Mouse (Mus musculus) intestine, postnatal 0 days (tissue): ENCODE results near the gene Hnf4a. TPM values are rescaled to one million over a fixed set of nuclear protein-coding genes. Genes with fewer than 3 reads are reported as not detected.

Experiments
- ATAC-seq: fragments of 200-750 bp; cut with Nextera tagmentation; 2 replicates; pipeline ENCODE4 v1.8.0; 2017; ENCODE audit warnings: mild to moderate bottlenecking, moderate TSS enrichment, moderate library complexity
- H3K27ac ChIP-seq: fragments of 300-500 bp; sonication (generic); 2 replicates; pipeline ENCODE4 v1.5.1; 2014; ENCODE audit warnings: mild to moderate bottlenecking, low read depth, low read length, moderate library complexity
- H3K27me3 ChIP-seq: fragments of 300-500 bp; sonication (generic); replicated peaks from 2 replicates; pipeline ENCODE4 v1.6.1; 2014; ENCODE audit warnings: low read length, mixed read lengths; ENCODE audit not compliant: control insufficient read depth, insufficient read depth
- H3K36me3 ChIP-seq: fragments of 300-500 bp; sonication (generic); 2 replicates; pipeline ENCODE4 v1.6.1; 2014; ENCODE audit warnings: mild to moderate bottlenecking, moderate library complexity; ENCODE audit not compliant: control insufficient read depth, insufficient read depth
- H3K4me1 ChIP-seq: fragments of 300-500 bp; sonication (generic); replicated peaks from 2 replicates; pipeline ENCODE4 v1.6.1; 2014; ENCODE audit warnings: antibody characterized with exemption, low read length, mixed read lengths; ENCODE audit not compliant: control insufficient read depth, insufficient read depth
- H3K4me2 ChIP-seq: fragments of 300-500 bp; sonication (generic); replicated peaks from 2 replicates; pipeline ENCODE4 v1.6.1; 2014; ENCODE audit warnings: low read depth, mild to moderate bottlenecking, moderate library complexity
- H3K4me3 ChIP-seq: fragments of 300-500 bp; sonication (generic); 2 replicates; pipeline ENCODE4 v1.5.1; 2014; ENCODE audit warnings: low read depth, low read length
- H3K9ac ChIP-seq: fragments of 300-500 bp; sonication (generic); 2 replicates; pipeline ENCODE4 v1.6.1; 2014; ENCODE audit warnings: mild to moderate bottlenecking, low read depth, low read length
- H3K9me3 ChIP-seq: fragments of 300-500 bp; sonication (generic); 2 replicates; pipeline ENCODE4 v1.6.1; 2016; ENCODE audit warnings: mixed run types; ENCODE audit not compliant: control insufficient read depth
- CTCF ChIP-seq: sonication (generic); IDR thresholded peaks from 2 replicates; pipeline ENCODE4 v1.5.1; 2016; ENCODE audit warnings: low read depth, mild to moderate bottlenecking, control low read depth, antibody characterized with exemption, moderate library complexity
- WGBS: fragments of 180-500 bp; shearing (Covaris S2); extraction: QIAGEN DNeasy Blood & Tissue Kit; methylation state at CpG from one replicate; pipeline ENCODE4 v1.1.7; 2014; 5-methylcytosine and 5-hydroxymethylcytosine counted together
- polyA plus RNA-seq: library from polyadenylated mRNA; unstranded; fragments of >200 nt; fragmentation: Nextera tagmentation; extraction: Ambion mirVana; gene quantifications from 2 replicates; pipeline ENCODE4 v1.2.1, GENCODE M21; 2015

Gene Hnf4a
- polyA plus RNA-seq, 1 experiment from 2014 or later: 50.8 TPM

DNA sequence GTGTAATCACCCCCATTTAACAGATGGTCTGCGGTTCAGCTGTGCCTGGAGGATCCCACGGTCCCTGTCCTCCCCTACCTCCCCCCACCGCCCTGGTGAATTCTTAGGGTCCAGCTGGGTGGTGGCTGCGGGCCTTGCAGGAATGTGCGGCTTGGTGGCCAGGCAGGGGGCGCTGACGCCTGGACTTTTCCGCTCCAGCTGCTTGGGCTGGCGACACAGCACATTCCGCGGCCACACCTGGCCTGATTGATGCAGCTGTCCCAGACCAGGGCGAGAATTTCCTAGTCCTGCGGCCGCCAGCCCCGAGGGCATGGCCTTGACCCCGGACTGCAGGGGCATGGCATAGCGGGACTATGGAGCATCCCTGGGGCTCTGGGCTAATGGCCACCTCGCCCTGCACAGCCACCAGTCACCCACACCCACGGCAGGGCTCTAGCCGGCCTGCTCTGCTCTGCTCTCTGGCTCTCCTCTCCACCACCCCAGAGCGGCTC lies 25.0 kb upstream of the Hnf4a start:
- H3K27me3 ChIP-seq: no peaks in the 10 kb centered on the region
- H3K27ac ChIP-seq: no peak overlapping the region
- H3K36me3 ChIP-seq: no peaks in the 10 kb centered on the region
- 0 out of 2 replicates have a peak overlapping the region, but pooled peaks have one; percentile 7 for H3K4me3 ChIP-seq
- TF ChIP-seq CTCF: peak; percentile 66
- no peaks in the 10 kb centered on the region for H3K9me3 ChIP-seq
- no peak overlapping the region for H3K9ac ChIP-seq
- WGBS: 2% methylated on average over 21 of the region's 21 CpGs
- peak; percentile 55 for ATAC-seq
- peak overlapping the region; percentile 52 for H3K4me2 ChIP-seq
- peaks cover 4% of the 10 kb centered on the region for H3K4me1 ChIP-seq

DNA sequence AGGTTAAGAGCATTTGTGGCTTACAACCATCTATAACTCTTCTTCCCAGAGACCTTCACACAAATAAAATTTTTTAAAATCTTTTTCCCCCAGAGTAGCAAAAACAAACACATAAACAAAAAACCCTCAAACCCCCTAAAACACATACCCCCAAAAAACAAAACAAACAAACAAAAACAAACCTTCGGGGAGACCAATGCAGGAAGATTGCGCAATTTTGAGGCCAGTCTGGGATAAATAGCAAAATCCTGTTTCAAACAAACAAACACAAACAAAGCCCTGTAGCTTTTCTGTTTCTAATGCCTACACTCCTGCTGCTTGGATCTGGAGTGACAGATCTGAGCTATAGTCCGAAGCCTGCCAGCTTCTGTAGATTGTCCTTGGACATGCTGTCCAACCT lies 19.2 kb upstream of the Hnf4a start:
- Histone ChIP-seq H3K27me3 (no peaks in the 10 kb centered on the region), H3K27ac (no peak overlapping the region), H3K36me3 (no peaks in the 10 kb centered on the region), H3K9ac (no peak overlapping the region), H3K4me1 (no peaks in the 10 kb centered on the region), H3K4me3 (no peak overlapping the region), H3K4me2 (no peak overlapping the region), H3K9me3 (no peaks in the 10 kb centered on the region)
- no peak for TF ChIP-seq CTCF
- 79% methylated on average over 3 of the region's 3 CpGs for WGBS
- no peak for ATAC-seq

DNA sequence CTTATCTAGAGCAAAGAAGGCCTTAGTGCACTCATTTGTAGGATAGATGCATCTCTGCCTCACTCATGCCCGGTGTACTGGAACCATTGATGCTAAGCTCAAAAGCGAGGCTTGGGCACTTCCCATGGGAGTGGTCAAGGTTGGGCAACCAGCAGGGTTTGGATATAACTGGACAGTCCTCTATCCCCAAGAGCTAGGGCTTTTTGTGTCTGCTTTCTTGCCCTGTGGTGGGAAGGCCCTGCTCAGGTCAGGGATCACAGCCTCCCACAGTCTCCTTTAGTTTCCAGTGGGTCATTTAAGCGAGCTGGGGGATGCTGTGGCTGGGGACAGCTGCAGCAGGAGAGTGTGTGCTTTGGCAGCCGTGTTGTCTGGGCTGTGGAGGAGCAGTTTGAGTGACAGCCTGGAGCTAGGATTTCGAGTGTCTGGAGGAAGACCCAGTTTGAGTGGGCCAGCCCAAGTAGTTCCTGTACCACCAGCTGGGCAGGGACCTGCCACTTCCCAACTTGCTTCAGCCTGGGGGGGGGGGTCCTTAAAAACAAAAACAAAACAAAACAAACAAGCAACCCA lies 16.8 kb upstream of the Hnf4a start:
- Histone ChIP-seq H3K4me2 (no peak overlapping the region), H3K27me3 (no peaks in the 10 kb centered on the region), H3K9me3 (no peaks in the 10 kb centered on the region), H3K9ac (no peak overlapping the region), H3K27ac (no peak overlapping the region), H3K4me1 (no peaks in the 10 kb centered on the region), H3K4me3 (no peak overlapping the region), H3K36me3 (no peaks in the 10 kb centered on the region)
- TF ChIP-seq CTCF: no peak
- no peak for ATAC-seq
- 69% methylated on average over 5 of the region's 5 CpGs for WGBS

GRCm38 (mm10) chr2:163490656-163491055 lies 16.0 kb upstream of the Hnf4a start:
- no peak for TF ChIP-seq CTCF
- Histone ChIP-seq H3K9me3 (no peaks in the 10 kb centered on the region), H3K27me3 (no peaks in the 10 kb centered on the region), H3K9ac (no peak overlapping the region), H3K4me1 (no peaks in the 10 kb centered on the region), H3K36me3 (no peaks in the 10 kb centered on the region; the same call in 1 of the 2 replicates), H3K4me3 (no peak overlapping the region), H3K4me2 (no peak overlapping the region), H3K27ac (no peak overlapping the region)
- WGBS: 87% methylated on average over 17 of the region's 17 CpGs
- no peak for ATAC-seq

DNA sequence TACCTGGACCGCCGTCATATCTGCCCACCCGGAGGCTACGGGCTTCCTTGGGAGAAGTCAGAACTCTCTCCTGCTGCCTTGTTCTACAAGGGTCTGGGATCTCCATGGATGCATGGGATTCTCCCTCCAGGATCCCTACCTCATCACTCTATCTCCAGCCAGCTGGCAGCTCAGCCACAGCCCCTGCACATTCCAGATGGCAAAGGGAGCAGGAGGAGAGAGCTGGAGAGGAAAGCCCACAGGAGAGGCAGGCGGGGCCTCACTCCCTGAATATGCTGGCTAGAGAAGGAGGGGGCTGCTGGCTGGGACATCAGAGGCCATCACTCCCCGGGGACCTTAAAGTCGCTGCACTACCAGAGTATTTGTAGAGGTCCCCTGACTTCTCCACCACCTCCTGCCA lies 15.3 kb upstream of the Hnf4a start:
- no peak overlapping the region for H3K9ac ChIP-seq
- no peak overlapping the region for H3K4me3 ChIP-seq
- 61% methylated on average over 7 of the region's 7 CpGs for WGBS
- ATAC-seq: no peak
- TF ChIP-seq CTCF: no peak
- H3K36me3 ChIP-seq: no peaks in the 10 kb centered on the region; the same call in 1 of the 2 replicates
- no peaks in the 10 kb centered on the region for H3K4me1 ChIP-seq
- no peaks in the 10 kb centered on the region for H3K9me3 ChIP-seq
- H3K27me3 ChIP-seq: no peaks in the 10 kb centered on the region
- H3K27ac ChIP-seq: no peak overlapping the region
- no peak overlapping the region for H3K4me2 ChIP-seq

DNA sequence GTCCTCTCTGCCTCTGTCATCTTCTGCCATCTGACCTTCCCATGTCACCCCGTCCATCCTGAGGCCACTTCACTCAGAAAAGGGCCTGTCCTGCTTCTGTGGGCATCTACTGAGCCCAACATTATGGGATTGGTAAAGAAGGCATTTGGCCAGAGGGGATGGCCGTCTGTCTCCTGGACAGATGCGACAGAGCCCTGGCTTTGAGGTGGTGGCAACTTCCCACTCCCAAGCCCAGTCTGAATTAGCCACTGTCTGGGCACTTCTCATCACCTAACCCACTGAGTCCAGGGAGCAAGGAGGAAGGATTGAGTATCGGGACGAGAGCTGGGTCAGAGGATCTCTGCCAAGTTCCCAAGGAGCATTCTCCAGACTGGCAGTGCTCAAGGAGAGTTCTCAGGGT lies 14.6 kb upstream of the Hnf4a start, which contains the start of gene R3hdml:
R3hdml (plus strand) TSS at position 301 of the 400 bp plus-strand sequence.
- Histone ChIP-seq H3K4me2 (no peak within 1 kb of the TSS), H3K27ac (no peak within 1 kb of the TSS), H3K4me1 (no peaks in the 10 kb centered on the region), H3K27me3 (no peaks in the 10 kb centered on the region), H3K9ac (no peak within 1 kb of the TSS), H3K4me3 (no peak within 1 kb of the TSS), H3K36me3 (no peaks in the 10 kb centered on the region; the same call in 1 of the 2 replicates), H3K9me3 (no peaks in the 10 kb centered on the region)
- 87% methylated on average over 5 of the region's 5 CpGs for WGBS
- 0 out of 2 replicates have a peak, but pooled peaks have one; percentile 17 for ATAC-seq
- no peak for TF ChIP-seq CTCF

- no peak overlapping the region for H3K9ac ChIP-seq
- 48% methylated on average over 5 of the region's 5 CpGs for WGBS
- TF ChIP-seq CTCF: no peak
- H3K4me2 ChIP-seq: no peak overlapping the region
- H3K27me3 ChIP-seq: no peaks in the 10 kb centered on the region
- H3K36me3 ChIP-seq: no peaks in the 10 kb centered on the region; the same call in 1 of the 2 replicates
- H3K9me3 ChIP-seq: no peaks in the 10 kb centered on the region
- H3K4me3 ChIP-seq: no peak overlapping the region
- no peaks in the 10 kb centered on the region for H3K4me1 ChIP-seq
- ATAC-seq: no peak
- H3K27ac ChIP-seq: no peak overlapping the region
Observed at GRCm38 (mm10) chr2:163493031-163493430, 13.6 kb upstream of the Hnf4a start.
